14 mouse cellular contexts compared by ENCODE assay signal in the genomic region with DNA sequence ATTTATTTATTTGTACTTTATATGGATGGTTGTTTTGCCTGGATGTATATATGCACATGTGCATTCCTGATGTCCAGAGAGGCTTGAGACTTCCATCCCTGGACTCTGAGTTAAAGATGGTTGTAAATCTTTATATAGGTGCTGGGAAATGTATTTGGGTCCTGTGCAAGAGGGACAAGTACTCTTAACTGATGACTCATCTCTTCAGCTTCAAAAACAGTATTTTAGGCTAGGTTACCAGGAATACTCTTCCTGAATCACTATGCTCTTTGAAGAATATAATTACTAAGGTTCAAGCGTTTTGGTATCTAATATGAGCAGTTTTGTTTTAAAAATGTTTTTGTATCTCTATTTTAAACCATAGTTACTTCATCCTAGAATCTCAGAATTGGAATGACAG.
"Had no signal": no experiment of that assay in that cellular context is flagged by ENCODE, and none has a peak within 500 bp of the region (broad histone marks: within the 10 kb centered on the region; RNA-seq: fewer than 3 reads in every experiment).

No protein-coding gene starts in this region.

- H3K9ac ChIP-seq: neural tube, embryonic 13.5 days; neural tube, embryonic 15.5 days; stomach, embryonic 15.5 days had no signal

- H3K27me3 ChIP-seq: neural tube, embryonic 13.5 days; neural tube, embryonic 15.5 days; stomach, embryonic 15.5 days had no signal

- H3K9me3 ChIP-seq: neural tube, embryonic 13.5 days; neural tube, embryonic 15.5 days; stomach, embryonic 15.5 days had no signal

- H3K27ac ChIP-seq: neural tube, embryonic 13.5 days; neural tube, embryonic 15.5 days; stomach, embryonic 15.5 days; stomach, postnatal 0 days had no signal

- H3K36me3 ChIP-seq: neural tube, embryonic 13.5 days; neural tube, embryonic 15.5 days; stomach, embryonic 15.5 days had no signal

- H3K4me1 ChIP-seq: neural tube, embryonic 13.5 days; neural tube, embryonic 15.5 days; stomach, embryonic 15.5 days had no signal

- DNase-seq: retina, postnatal 1 day; right cerebral cortex, postnatal 14 days; right cerebral cortex, postnatal 4 days; spleen, adult 18-20 months; thymus, adult 18-20 months; thymus, adult 2 months; thymus, postnatal 14 days; thymus, postnatal 25 days; thymus, postnatal 36 days; thymus, postnatal 4 days had no signal

- H3K4me2 ChIP-seq: neural tube, embryonic 13.5 days; neural tube, embryonic 15.5 days; stomach, embryonic 15.5 days had no signal

- H3K4me3 ChIP-seq: neural tube, embryonic 13.5 days; neural tube, embryonic 15.5 days; stomach, embryonic 15.5 days had no signal
